Mouse (Mus musculus) lung, postnatal 25 days (tissue): Measurements from ENCODE around the gene Higd1a.
A peak's percentile ranks its signal among the peaks of the same experiment; 100 is the strongest.

Experiments
- DNase-seq: peaks from one replicate; pipeline ENCODE4 v3.0.0; 2022; ENCODE audit warnings: low spot score

Higd1a gene

DNA sequence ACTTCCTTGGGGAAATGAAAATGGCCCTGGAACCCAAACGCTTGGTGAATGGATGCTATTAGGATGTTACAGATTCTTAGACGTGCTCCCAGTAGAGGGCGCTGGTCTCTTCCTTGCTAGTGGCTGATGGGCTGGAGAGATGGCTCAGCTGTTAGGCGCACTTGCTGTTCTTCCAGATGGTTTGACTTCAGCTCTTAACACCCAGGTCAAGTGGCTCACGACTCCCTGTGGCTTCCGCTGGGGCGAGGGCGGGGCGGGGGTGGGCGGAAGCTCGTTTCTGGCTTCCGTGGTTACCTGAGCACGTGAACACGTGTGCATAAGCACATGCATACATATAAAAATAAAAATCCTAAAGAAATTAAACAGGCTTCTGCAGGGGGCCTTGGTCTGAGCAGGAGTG lies 22.7 kb upstream of the Higd1a start:
- DNase-seq: peak; percentile 76

DNA sequence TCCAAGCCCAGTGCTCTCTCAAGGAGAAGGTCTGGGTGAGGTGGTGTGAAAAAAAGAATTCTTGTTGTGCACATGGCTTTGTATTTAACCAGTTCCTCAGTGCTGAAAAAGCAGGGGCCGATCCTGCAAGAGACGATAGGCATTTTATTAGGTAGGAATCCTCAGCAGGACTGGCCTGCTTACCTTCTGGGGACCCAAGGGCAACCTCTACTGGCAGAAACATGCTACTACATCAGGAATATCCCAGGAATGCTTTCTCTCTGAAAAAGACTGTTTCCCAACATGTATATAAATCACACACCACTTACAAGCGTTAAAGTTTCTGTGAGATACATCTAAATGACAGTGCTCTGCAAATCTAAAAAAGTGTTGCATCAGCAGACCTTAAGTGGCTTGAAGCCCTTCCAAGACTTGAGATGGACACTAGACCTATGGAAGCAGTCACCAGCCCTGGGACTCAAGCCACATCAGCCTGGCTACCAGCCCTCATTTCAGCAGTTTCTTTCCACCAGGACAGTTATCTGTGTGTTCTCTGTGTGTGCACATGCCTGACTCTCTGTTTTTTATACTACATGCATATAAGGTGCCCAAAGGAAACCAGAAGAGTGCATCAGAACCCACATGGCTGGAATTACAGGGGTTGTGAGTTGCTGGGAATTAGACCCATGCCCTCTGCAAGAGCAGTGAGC lies 19.0 kb upstream of the Higd1a start:
- peak; percentile 73 for DNase-seq

DNA sequence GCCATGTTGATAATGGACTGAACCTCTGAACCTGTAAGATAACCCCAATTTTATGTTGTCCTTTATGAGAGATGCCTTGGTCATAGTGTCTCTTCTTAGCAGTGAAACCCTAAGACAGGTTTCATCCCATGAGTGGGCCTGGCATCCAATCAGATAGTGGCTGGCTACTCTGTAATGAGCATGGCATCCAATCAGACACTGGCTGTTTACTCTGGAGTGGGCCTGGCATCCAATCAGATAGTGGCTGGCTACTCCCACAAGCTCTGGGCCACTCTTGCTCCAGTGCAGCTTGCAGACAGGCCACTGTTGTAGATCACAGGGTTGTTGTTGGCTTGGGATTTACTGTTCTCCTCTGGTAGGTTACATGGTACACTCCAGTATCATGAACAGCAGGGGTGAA lies 15.4 kb upstream of the Higd1a start:
- no peak for DNase-seq

DNA sequence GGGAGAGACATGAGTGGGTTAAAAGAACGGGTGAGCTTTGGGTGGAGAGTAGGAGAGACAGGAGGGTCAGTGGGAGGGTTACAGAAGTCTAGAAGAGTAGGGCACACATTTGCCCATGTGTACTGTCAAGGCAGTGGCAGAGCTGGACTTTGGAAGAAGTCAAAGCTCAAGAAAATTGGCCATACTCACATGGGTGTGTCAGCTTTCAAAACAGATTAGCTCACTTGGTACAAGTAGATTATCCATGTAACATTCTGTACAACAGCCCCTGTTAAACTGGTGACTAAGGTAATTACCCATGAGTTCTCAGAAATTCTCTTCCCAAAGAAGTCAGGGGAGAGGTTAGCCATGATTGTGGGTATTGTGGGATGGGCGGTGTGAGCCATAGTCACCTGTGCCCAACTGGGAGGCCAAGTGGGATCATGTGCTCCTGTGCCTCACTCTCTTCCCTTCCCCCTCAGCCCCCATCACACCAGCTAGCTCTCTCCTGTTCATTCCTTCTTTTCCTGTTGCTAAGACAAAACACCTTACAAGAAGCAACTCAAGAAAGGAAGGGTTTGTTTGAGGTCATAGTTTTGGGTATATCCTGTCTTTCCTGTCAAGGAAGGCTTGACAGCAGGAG lies 14.0 kb upstream of the Higd1a start:
- DNase-seq: no peak

DNA sequence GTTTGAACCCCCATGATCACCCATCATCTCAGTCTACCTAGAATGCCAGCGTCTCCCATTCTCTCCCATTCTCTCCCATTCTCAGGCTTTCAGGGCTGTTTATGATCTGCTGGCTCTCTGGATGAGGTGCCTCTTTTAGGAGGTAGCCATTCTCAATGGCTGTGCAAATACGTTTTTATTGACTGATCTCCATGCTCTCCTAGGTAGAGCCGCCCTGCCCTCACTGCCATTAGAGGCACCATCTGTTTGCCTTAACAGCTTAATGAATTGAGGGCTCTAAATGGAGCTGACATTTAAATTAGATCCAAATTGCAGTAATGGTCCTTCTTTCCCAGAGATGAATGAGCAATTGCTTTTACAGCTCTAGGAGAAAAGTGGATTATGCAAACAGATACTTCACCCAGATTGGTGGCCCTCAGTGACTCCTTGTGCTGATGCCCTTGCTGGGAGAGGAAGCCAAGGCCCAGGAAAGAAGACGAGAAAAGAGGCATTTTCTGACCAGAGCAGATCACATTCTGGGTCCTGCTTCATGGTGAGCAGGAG lies 11.9 kb upstream of the Higd1a start:
- no peak for DNase-seq

DNA sequence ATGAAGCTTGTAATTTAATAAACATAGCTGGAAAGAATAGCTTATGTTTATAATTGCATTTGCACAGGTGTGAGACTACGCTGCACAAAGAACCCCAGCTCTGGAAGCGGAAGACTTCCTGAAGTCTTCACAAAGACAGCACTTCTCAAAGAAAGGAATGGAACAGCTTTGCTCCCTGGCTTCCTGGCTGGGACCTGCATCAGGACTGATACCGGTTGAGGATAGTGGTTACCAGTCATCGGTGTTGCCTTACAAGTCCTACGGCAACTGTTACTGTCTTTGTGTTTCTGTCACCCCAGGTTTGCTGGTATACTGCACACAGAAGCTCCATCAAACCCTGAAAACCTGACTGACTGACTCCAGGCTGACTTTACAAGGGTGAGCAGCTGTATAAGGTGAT lies 11.3 kb upstream of the Higd1a start:
- DNase-seq: no peak

DNA sequence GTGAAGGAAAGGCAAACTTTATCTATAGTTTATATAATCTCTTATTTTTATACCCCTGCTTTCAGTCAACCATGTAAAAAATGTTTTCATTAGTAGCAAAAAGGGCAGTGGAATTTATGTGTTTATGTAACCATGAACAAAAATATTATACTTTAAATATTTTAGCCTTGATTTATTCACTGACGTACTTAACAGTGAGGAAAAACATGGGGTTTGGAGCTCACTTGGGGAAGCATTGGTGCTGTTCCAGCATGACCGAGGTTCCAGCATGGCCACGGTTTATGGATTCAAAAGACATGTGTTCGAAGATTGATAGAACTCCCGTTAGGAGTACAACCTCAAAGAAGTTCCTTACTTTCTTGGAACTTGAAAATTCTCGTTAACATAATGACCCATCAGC lies 10.1 kb upstream of the Higd1a start:
- DNase-seq: no peak

DNA sequence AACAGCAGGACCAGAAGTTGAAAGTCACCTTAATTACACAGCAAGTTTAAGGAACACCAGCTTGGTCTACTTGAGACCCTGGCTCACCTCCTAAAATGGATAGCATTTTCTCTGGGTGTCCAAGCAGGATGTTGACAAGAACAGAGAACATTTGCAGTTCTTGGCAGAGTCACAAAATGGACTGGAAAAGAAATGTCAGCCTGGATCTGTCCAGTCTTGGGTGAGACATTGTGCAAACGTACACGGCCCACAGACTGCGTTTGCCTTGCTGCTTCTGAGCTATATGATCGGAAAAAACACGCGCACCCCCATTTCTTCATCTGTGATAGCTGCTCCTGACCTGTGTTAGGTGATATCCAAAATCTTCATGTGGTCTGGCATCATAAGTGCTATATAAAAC lies 9.5 kb upstream of the Higd1a start:
- DNase-seq: peak; percentile 66

DNA sequence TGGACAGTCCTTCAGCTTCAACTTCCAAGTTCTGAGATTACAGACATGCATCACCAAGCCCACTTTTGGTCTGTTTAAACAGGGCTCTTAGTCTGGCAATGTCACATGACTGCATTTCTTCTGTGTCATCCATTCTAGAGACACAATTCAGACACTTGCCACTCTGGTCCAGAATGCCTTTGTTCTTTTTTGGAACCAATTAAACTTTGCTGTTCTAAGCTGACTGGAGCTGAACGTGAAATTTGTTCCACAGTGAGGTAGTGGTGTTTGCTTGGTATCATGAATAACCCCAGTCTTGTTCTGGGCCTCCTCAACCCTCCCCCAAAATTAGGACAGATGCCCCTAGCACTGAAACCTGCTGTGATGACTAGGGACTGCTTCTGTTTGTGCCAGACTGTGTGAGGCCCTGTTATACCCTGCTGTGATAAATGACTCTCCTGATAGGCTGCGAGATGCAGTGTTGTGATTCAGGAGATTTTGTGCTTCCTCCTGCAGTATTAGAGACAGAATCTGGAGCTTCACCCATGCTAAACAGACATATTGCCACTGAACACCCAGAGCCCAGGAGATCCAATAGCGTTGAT lies 7.4 kb upstream of the Higd1a start:
- no peak for DNase-seq

DNA sequence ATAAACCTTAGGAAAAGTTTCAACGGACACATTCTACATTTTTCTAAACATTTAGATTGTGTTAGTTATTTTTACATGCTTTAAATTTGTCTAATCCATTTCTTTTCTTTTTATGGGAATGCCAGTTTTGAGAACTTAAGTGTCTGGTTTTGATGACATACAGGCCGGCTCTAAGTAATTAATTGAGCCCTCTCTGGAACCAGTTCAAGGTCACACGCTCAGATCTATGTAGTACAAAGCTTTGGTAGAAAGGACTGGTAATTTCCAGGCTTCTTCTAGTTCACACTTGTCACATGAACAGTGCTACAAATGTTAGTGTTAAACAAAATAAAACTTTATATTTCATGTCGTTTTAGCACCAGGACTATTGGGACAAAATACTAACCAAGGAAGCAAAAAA lies 6.7 kb upstream of the Higd1a start:
- no peak for DNase-seq

DNA sequence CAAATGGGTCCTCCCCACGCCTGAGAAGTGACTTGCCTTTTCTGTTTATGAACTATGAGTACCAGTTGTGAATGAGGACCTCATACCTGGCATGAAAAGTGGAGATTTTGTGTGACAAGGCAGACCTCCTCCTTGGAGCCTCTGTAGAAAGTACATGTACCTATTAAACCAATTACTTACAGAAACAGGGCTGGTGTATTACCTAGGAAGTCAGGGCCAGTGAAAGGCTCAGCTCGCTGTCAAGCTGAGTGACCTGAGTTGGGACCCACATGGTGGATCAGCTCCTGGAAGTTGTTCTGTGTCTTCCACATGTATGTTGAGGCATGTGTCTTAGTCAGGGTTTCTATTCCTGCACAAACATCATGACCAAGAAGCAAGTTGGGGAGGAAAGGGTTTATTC lies 2.8 kb upstream of the Higd1a start:
- DNase-seq: no peak

DNA sequence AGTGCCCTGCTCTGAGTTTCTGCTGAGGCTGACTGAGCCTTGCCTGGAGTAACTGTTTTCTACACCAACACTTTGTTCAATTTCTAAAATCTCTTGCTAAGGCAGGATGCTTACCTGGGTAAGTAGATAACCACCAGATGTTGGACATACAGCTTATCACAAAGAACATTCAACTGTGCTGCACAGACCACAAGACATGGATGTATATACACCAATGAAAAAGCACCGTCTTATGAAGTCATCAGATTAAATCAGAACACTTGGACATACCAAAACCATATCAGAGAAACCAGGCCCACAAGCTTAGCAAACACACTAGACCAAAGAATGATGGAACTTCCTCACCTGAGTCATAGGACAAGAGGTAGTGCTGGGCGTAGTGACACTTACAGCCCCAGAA lies 1.2 kb upstream of the Higd1a start:
- DNase-seq: no peak

DNA sequence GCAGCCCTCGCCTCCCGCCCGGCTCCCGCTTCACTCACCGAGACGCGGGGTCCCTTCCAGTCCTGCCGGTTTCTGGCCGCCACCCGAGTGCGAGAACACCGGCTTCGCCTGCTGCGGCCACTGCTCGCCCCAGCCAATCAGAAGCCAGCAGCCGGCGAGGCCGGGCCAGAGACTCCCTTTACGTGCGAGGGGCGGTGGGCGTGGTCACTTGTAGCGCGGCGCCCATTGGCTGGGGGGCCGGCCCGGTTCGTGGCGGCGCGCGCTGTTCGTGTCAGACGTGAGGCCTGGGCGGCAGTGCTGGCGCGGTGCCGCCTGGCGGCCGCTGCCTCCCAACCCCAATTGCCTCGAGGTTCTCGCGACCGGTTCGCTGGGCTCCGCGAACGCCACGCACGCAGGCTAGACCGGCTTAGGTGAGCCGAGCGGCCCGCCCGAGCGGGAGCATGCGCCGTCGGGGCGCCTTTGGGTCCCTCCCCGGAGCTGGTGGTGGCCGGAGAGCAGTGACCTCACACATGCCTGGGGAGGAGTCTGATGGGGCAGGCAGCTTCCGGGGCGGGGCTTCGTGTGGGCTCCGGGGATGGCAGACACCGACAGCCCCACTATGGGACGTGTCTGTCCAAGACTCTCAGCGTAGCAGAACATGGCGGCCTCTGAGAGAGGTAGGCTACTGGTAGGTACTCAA lies 549 bp downstream of the Higd1a start:
- DNase-seq: peak; percentile 98

DNA sequence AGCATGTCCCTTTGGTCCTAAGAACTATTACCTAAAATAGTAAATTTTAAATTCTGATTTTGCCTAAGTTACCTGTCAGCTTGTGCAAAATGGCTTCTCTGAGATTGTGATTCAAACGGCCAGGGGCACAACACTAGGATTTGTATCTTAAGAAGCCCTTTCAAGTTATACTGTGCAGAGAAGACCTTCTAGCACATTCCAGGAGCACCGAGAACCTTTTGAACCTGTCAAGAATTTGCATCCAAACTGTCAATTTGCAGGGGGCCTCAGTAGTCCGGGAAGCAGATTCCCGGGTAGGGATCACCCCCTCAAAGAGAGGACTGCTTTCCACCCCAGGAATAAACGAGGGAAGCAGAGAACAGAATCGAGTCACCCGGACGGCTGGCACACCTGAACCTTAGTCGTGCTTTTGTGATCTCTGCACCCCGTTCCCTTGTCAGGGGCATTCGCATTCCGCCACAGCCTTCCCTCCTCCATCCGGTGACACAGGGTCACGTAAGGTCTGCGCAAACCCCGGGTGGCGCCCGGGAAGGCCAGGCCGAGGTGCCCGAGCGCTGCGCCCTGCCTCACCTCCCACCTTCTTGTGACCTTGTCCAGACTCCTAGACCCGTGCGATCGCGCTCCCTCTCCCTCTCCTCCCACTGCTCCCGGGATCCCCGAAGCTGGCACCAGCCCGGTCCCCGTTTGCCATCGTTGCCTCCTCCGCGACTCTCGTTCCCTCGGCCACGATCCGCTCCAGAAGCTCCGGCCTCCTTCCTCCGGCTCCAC lies 1.3 kb downstream of the Higd1a start:
- DNase-seq: peak; percentile 23

DNA sequence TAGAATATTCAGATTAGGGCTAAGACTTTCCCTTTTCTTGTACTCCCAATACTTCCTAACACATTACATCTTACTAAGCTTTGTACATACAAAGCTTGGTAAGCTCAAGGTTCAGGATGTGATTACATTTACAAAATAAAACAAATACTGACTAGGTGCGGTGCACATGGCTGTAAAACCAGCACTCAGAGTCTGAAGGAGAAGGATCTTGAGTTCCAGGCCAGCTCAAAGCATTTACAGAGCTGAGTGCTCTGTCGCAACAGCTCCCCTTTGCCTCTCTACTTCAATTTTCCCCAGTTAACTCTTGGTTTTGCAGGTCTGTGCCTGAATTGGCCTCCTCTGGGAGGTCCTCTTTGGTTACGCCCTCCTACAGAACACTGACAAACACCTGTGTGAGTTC lies 3.9 kb downstream of the Higd1a start:
- no peak for DNase-seq

DNA sequence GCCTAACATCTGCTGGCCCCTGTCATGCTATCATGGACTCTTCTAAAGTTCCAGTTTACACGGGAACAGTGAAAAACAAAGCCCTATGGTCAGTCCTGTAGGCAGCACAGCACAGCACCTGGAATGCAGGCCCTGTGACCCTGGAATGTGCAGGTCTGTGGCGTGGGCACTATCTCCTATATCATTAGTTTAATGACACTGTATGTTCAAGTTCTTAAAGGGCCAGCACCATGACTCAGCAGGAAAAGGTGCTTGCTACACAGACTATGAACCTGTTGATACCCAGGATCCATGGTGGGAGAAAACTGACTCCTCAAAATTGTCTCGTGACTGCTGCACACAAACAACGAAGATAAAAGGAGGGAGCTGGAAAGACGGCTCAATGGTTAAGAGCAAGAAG lies 10.3 kb downstream of the Higd1a start:
- no peak for DNase-seq

DNA sequence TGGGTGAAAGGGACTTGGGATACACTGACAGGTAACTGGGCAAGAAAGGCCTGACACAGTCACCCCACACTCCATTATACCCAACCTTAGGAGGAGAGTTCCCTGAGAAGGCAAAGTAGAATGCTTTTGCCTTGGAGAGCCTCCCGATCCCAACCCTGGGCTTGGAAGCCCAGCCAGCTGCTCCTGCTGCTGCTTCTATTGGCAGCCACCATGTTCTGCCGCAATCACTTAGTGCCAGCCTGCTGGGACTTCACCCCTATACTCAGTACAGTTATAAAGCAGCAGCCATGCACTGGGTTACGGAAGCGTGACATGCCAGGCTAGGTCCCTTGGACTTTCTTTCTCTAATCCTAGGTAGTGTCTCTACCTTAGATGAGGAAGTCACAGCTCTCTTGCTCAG lies 11.0 kb downstream of the Higd1a start:
- DNase-seq: no peak

DNA sequence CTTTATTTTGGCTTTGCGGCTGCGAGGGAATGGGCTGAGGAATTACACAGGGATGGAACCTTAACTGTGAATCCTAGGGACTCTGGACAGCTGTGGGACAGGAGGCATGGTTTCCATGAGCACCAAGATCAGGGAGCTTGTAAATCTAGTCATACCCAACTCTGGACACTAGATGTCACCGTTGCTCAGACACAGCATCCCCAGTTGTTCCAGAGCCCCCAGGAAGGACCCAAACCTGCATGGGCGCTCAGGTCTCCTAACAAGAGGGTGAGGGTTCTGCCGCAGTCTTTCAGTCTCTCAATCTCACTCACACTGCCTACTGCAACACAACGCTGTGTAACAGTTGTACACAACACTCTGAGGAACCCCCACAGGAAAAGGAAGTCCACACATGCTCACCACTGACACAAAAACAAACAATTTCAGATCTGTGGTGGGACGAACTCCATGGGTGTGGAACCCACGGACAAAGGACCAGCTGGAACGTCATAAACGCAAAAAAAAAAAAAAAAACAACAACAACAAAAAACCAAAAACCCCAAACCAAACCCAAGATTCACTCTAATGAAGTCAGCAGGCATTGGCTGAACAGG lies 11.5 kb downstream of the Higd1a start:
- DNase-seq: peak; percentile 30

DNA sequence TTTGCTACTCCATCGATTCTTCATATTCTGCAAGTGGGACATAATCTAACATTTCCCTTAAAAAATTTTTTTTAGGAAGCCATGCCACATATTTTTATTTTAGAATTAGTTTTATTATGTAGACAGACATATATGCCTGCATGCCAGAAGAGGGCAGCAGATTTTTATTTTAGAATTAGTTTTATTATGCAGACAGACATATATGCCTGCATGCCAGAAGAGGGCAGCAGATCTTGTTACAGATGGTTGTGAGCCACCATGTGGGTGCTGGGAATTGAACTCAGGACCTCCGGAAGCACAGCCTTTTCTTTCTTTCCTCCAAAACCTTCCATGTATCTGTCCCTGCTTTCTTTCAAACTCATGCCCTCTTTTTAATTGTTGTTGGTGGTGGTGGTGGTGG lies 15.2 kb downstream of the Higd1a start:
- DNase-seq: no peak

DNA sequence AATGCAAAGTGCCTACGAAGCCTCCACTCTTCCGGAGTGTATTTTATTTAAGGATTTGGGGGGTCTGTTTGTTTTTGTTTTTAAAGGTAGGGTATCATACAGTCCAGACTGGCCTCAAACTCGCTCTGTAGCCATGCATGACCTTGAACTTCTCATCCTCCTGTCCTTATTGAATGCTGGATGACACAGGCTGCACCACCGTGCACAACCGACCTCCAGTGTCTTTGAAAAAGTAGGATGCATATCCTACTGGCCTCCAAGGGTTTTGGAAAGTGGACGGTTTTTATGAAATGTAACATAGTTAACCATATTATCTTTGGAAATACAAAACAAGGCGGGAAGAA lies 18.6 kb downstream of the Higd1a start:
- no peak for DNase-seq

DNA sequence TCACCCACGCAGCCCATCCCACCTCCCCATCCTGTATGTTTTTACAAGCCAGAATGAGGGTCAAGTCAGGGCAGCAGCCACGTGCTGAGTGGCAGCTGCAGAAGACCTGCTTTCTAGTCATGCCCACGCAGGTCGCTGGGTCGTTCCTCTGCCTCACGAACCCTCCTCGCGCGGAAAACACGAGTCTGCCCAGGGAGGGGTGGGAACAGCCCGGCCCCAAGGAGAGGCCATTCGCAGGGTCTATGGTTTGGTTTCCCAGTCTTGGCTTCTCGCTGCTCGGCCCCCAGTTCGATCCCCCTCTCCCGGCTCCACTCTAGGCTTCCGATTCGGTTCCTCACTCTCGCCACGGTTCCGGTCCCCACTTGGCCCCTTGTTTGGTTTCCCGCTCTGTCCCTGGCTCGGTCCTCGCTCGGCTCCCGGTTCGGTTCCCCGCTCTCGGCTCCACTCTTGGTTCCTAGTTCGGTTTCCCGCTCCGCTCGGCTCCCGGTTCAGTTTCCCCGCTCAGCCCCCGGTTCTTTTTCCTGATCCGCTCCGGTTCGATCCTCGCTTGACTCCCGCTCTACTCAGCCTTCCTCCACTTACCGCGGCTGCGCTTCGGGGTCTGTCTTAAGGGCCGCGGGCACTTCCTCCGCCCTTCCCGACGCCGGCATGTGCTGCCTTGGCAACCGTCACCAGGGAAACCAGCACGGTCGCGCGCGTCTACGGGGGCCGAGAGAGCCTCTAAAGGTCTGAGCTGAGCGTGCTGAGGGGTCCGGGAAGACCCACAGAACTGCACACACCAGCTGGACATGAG lies 19.1 kb downstream of the Higd1a start, which contains the start of gene Ccdc13:
Ccdc13 (minus strand) TSS at position 633 of the 793 bp plus-strand sequence.
- peak; percentile 74 for DNase-seq
